Mouse (Mus musculus) liver, embryonic 18 days (tissue): ENCODE data around the gene Cntn2. TPM values are rescaled to one million over a fixed set of nuclear protein-coding genes. Genes with fewer than 3 reads are reported as not detected.

ENCODE experiments used
- polyA plus RNA-seq: library from polyadenylated mRNA; depleted of rRNA; stranded (reverse); fragments of >200 nt; gene quantifications from 2 replicates; pipeline ENCODE4 v1.2.3, GENCODE M21; 2012; rRNA removed

The Cntn2 gene
- 0.05 and 0.10 TPM in 2 replicates for polyA plus RNA-seq

DNA sequence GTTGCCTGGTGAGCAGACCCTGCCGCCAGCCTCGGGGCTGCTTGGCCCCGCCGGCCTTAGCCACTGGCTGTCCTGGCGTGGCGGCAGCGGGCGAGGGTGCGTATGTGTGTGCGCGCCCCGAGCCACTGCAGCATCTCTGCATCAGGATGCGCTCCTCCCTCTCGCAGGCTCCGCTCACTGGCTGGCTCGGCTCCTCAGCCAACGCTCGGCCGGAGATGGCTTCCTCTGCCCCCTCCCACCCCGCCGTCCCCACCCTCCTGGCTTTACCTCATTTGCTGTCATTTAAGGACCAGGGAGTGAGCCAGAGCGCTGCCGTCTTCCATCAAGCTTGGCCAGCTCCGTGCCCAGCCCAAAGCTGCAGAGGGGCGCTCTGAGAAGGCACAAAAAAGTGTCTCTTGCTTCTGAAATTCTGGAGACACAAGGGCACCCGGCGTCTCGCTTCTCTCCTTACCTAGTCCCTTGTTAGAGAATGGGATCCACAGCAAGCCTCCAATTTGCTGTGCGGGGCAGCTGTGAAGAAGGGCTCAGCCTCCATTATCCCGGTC is at the start of gene Cntn2:
Gene Cntn2, minus strand, starts transcription at position 495 of the 545 bp plus-strand sequence.

GRCm38 (mm10) chr1:132506058-132506457 is 37.0 kb downstream of the Cntn2 start, which contains the start of gene Tmem81:
TSS of gene Tmem81 (plus strand) at chr1:132506230.

DNA sequence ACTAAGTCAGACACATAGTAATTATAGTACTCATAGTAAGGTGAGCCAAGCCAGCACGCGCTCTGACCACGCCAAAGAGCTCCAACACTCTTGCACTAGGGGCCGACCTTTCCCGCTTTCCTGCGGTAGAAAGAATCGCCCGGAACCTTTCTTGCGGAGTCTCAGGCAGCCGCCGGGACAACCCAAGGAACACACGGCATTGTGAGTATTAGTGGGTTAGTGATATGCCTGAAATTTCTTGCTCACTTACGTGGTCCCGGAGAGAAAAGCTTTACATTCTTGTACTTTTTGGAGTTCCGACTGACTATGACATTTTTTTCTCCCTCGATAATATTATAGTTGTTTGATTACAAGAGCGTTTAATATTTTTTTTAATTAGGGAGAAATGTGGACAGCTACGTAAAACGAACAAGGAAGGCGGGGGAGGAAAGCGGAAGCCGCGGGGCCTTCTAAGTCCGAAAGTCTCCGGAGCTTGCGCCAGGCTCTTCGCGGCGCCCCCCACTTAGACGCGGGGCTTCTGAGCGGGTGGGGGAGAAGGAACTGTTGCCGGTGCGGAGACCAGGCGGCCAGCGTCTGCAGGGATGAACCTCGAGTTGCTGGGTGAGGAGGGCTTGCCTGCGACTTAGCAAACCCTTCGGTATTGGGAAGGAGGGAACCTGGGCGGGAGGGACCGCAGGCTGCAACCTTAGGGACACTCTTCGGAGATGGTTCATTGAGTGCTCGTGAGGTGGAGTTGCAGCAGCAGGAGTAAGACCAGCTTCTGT is 65.9 kb downstream of the Cntn2 start, which contains the start of gene Rbbp5:
Gene Rbbp5, plus strand, starts transcription at position 438 of the 764 bp plus-strand sequence.

Other genes with a start within 250 kb of the Cntn2 start
- 0.27 and 0.36 TPM in 2 replicates for gene Klhdc8a, start 244.6 kb downstream of the Cntn2 start, polyA plus RNA-seq
- gene Nuak2, start 227.1 kb downstream of the Cntn2 start, polyA plus RNA-seq = 3.1 and 3.7 TPM in 2 replicates
- 152 and 195 TPM in 2 replicates for gene Tmcc2, start 152.0 kb downstream of the Cntn2 start, polyA plus RNA-seq
- gene Dstyk, start 125.7 kb downstream of the Cntn2 start, polyA plus RNA-seq = 3.3 and 3.7 TPM in 2 replicates
- gene Rbbp5, start 65.9 kb downstream of the Cntn2 start, polyA plus RNA-seq = 12.8 and 14.2 TPM in 2 replicates
- 1.2 and 1.5 TPM in 2 replicates for gene Tmem81, start 37.0 kb downstream of the Cntn2 start, polyA plus RNA-seq
- gene Nfasc, start 198.5 kb upstream of the Cntn2 start, polyA plus RNA-seq = 0.05 and 0.06 TPM in 2 replicates